Mouse (Mus musculus) regulatory T cell (primary cell): ENCODE measurements around the gene Wnt3a.

ENCODE experiments used
- in situ Hi-C: fragments of 300-600 bp; cut with MboI, MseI; formaldehyde crosslinking; loops from one replicate; pipeline ENCODE4 v1.15.1; 2025; ENCODE audit warnings: high pct_unique_total_duplicates

Gene Wnt3a

DNA sequence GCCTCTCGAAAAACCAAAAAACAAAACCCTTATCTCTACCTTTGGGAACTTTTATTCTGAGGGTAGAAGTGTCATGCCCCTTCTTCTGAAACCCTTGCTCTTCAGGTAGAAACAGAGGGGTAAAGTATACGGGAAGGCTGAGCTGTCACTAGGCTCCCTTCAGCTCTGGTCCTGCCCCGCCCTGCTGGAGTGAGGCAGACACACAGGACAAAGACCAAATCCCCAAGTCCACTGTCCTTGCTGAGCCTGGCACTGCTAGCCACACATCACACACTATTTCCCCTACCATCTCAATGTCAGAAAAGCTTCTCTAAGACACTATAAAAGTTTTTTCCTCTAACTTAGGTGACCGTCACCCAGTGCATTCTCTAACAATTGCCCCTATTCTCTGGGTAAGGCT is 68.2 kb downstream of the Wnt3a start:
- in situ Hi-C loops, result loop anchor here (25.0 kb wide), 1 partner anchor 1560 kb away; no protein-coding TSS in a partner anchor

GRCm38 (mm10) chr11:59221604-59222003 is 68.9 kb downstream of the Wnt3a start:
- in situ Hi-C loops, result loop anchor here (25.0 kb wide), 1 partner anchor 1559 kb away; no protein-coding TSS in a partner anchor

GRCm38 (mm10) chr11:59219064-59219463 is 71.5 kb downstream of the Wnt3a start:
- in situ Hi-C loops, result loop anchor here (10.0 to 25.0 kb wide), 2 partner anchors 1414 to 1557 kb away; partner anchors contain the start of gene Sap30l

DNA sequence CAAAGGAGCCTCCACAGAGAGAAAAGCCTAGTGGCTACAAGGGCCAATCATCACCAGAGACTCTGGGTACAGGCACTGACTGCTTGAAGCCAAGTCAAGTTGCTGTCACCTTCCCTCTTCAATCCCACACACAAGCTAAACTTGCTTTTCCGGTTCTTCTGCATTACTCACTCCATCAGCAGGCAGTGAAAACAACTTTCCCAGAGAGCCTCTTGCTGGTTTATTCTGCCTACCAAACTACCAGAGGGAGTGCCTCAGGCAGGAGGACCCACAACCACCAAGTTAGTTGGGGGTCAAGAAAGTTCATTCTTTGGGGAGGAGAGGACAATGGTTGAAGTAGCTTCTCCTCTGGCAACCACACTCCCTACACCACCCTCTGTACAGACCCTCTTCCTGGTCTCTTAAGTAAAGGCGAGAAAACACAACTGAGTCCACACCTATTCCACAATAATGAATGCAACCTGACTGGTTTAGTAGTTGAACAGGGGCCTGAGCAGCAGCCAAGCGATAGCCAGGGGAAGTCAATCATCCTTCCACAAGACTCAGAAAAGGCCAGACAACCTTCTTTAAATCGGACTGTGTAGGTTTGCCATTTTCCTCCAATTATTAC is 72.1 kb downstream of the Wnt3a start:
- in situ Hi-C loops, result loop anchor here (10.0 to 25.0 kb wide), 2 partner anchors 1414 to 1556 kb away; partner anchors contain the start of gene Sap30l

DNA sequence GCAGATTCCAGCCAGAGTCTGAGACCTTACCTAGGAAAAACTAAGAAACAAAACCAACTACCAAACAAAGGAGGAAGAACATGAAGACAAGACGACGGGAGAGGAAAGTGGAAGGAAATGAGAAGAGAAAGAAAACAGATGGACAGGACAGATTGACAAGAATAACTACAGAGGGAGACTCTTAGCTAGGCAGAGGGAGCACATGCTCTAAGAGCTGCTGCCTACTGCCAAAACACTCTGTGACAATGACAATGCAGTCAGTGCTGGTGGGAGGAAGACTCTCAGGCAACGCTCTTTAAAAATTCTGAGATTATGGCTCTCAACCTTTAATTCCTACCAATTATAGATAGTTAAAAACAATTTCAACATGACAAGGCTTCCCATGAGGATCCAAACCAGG is 73.6 kb downstream of the Wnt3a start:
- in situ Hi-C loops, result loop anchor here (10.0 to 25.0 kb wide), 2 partner anchors 1412 to 1555 kb away; partner anchors contain the start of gene Sap30l

GRCm38 (mm10) chr11:59212892-59213494 is 77.6 kb downstream of the Wnt3a start:
- in situ Hi-C loops, result loop anchor here (10.0 to 25.0 kb wide), 2 partner anchors 1408 to 1551 kb away; partner anchors contain the start of gene Sap30l

DNA sequence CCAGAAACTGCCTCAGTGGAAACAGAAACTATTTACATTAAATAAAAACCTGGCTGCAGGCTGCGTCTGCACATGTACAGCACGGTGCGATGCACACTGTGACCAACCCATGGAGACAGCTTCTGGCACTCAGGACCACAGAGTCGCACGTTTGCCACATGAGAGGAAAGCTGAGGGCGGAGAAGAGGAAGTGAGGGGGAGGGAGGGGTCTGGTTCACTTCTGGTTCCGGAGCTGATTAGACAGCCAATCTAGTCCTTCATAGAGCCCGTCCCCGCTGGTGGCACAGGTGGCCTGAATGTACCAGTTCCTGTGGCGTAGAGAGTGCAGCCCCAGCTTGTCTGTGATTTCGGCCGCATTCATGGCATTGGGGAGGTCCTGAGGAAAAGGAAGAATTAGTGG is 78.2 kb downstream of the Wnt3a start:
- in situ Hi-C loops, result loop anchor here (10.0 to 25.0 kb wide), 2 partner anchors 1408 to 1550 kb away; partner anchors contain the start of gene Sap30l

DNA sequence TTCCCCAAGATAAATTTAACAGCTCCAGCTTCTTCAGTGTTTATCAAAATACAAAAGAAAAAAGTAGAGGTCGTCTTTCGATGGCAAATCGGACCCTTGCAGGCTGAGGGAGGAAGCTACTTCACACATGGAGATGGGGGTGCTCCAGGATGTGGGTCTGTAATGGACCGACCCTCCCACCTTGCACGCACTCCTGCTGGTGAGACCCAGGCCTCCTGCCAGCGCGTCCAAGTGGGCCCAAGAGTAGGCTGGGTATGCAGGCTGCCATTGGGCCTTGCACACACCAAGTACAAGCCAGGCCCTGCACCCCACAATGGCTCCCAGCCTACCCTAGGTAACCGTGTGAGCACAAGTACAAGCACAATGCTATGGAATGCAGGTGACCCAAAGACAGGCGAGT is 79.0 kb downstream of the Wnt3a start:
- in situ Hi-C loops, result loop anchor here (10.0 to 25.0 kb wide), 2 partner anchors 1407 to 1549 kb away; partner anchors contain the start of gene Sap30l

GRCm38 (mm10) chr11:59210020-59210419 is 80.5 kb downstream of the Wnt3a start:
- in situ Hi-C loops, result loop anchor here (10.0 to 25.0 kb wide), 2 partner anchors 1405 to 1548 kb away; partner anchors contain the start of gene Sap30l

- in situ Hi-C loops, result loop anchor here (5.0 to 25.0 kb wide), 3 partner anchors 285 to 1547 kb away; no protein-coding TSS in a partner anchor
Measured at GRCm38 (mm10) chr11:59209580-59209979, 81.0 kb downstream of the Wnt3a start.

- in situ Hi-C loops, result loop anchor here (5.0 to 25.0 kb wide), 3 partner anchors 284 to 1547 kb away; no protein-coding TSS in a partner anchor
Measured at GRCm38 (mm10) chr11:59209003-59209441, 81.5 kb downstream of the Wnt3a start.

DNA sequence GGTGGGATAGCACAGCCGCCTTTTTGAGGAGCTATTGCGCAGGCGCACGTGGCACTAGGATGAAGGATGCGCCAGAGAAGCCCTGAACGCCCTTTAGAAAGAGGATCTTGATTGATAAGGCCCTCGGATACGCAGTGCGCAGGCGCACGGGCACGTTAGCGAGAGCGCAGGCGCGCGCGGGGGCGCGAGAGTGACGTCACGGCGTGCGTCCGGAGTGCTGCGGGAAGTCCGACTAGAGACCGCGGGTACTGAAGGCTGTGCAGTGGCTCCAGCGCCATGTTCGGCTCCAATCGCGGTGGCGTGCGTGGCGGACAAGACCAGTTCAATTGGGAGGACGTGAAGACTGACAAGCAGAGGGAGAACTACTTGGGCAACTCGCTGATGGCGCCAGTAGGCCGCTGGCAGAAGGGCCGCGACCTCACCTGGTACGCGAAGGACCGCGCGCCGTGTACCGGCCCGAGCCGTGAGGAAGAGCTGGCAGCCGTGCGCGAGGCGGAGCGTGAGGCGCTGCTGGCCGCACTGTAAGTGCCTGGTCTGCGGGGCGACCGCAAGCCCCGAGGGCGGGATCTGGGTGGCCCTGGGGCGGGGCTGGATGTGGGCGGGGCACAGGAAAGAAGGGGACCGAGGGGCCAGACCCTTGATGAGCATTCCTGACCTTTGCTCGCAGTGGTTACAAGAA is 82.3 kb downstream of the Wnt3a start, which contains the start of gene 2310033P09Rik:
Gene 2310033P09Rik (plus strand): TSS at position 169 of the 679 bp plus-strand sequence.
- in situ Hi-C loops, result loop anchor here (5.0 to 25.0 kb wide), 3 partner anchors 283 to 1546 kb away; no protein-coding TSS in a partner anchor

- in situ Hi-C loops, result loop anchor here (10.0 to 25.0 kb wide), 2 partner anchors 278 to 1540 kb away; no protein-coding TSS in a partner anchor
Measured at GRCm38 (mm10) chr11:59202081-59202995, 88.2 kb downstream of the Wnt3a start, which contains the start of gene Mrpl55. Mrpl55 (plus strand) TSS chr11:59202486.

DNA sequence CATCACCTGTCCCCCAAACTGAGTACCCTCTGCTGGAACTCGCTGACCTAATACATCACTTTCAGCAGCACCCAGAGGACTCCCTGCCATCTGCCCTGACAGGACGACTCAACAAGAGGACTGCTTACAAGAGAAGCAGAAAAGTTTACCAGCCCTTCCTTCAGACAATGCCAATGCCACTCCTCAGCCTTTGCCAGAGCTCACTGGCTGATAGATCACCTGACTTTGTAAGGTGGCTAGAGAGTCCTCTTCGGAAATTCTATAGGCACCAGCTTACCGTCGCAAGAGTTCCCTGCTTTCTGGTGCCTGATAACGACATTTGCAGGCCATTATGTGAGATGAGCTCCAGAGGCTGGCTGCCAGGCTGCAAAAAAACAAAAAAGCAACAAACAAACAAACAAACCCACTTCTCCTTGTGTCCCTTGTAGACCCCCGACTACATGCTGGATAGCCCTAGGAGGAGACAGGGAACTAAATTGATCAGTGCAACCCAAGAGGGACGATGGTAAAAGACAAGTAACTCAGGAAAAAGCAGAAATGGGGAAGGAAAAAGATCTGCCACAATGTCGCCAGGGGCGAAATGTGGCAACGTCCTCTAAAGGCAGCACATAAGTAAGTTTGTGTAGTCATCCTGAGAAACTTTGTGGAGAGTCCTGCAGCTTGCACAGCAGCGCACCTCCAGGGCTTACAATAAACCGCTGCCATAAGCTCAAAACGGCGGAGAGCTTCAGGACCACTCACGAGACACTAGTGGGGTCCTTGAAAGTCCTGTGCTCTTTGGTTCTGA is 89.1 kb downstream of the Wnt3a start:
- in situ Hi-C loops, result loop anchor here (10.0 to 25.0 kb wide), 2 partner anchors 277 to 1539 kb away; no protein-coding TSS in a partner anchor
